Mouse (Mus musculus) liver, embryonic 11.5 days (tissue): ENCODE results near the gene Hcrtr1. TPM values are rescaled to one million over a fixed set of nuclear protein-coding genes. Genes with fewer than 3 reads are reported as not detected.

Experiments used
- ATAC-seq: fragments of 200-750 bp; cut with Nextera tagmentation; replicated peaks from 2 replicates; pipeline ENCODE4 v1.8.0; 2017; ENCODE audit warnings: moderate number of reproducible peaks, mild to moderate bottlenecking, moderate TSS enrichment, moderate library complexity; ENCODE audit not compliant: low FRiP score
- DNase-seq: peaks from one replicate; pipeline ENCODE4 v3.0.0-alpha.2; 2017; ENCODE audit warnings: low spot score
- H3K27ac ChIP-seq: fragments of 300-500 bp; sonication (generic); 2 replicates; pipeline ENCODE4 v1.5.1; 2014; ENCODE audit warnings: mild to moderate bottlenecking, low read depth, low read length, control low read depth
- H3K27me3 ChIP-seq: fragments of 300-500 bp; sonication (generic); replicated peaks from 2 replicates; pipeline ENCODE4 v1.6.1; 2014; ENCODE audit warnings: low read length, mixed read lengths; ENCODE audit not compliant: control insufficient read depth, insufficient read depth
- H3K36me3 ChIP-seq: fragments of 300-500 bp; sonication (generic); 2 replicates; pipeline ENCODE4 v1.6.1; 2014; ENCODE audit warnings: mild to moderate bottlenecking, low read length, moderate library complexity, mixed read lengths; ENCODE audit not compliant: control insufficient read depth, insufficient read depth
- H3K4me1 ChIP-seq: fragments of 300-500 bp; sonication (generic); replicated peaks from 2 replicates; pipeline ENCODE4 v1.6.1; 2014; ENCODE audit warnings: low read length, mixed read lengths; ENCODE audit not compliant: control insufficient read depth, insufficient read depth
- H3K4me2 ChIP-seq: fragments of 300-500 bp; sonication (generic); 2 replicates; pipeline ENCODE4 v1.6.1; 2014; ENCODE audit warnings: mild to moderate bottlenecking, control low read depth, moderate library complexity
- H3K4me3 ChIP-seq: fragments of 300-500 bp; sonication (generic); 2 replicates; pipeline ENCODE4 v1.5.1; 2014; ENCODE audit warnings: low read depth, low read length, control low read depth
- H3K9ac ChIP-seq: fragments of 300-500 bp; sonication (generic); 2 replicates; pipeline ENCODE4 v1.6.1; 2014; ENCODE audit warnings: low read depth, low read length, control low read depth
- H3K9me3 ChIP-seq: fragments of 300-500 bp; sonication (generic); 2 replicates; pipeline ENCODE4 v1.6.1; 2016; ENCODE audit warnings: low read length, inconsistent platforms, mixed read lengths; ENCODE audit not compliant: control insufficient read depth
- WGBS: fragments of 180-500 bp; shearing (Covaris S2); extraction: QIAGEN DNeasy Blood & Tissue Kit; methylation state at CpG from one replicate; pipeline ENCODE4 v1.1.7; 2014; 5-methylcytosine and 5-hydroxymethylcytosine counted together
- polyA plus RNA-seq: library from polyadenylated mRNA; unstranded; fragments of >200 nt; fragmentation: Nextera tagmentation; extraction: Ambion mirVana; gene quantifications from 2 replicates; pipeline ENCODE4 v1.2.1, GENCODE M21; 2014

The Hcrtr1 gene
- polyA plus RNA-seq, 1 experiment from 2014 or later, result 0.12 TPM

GRCm38 (mm10) chr4:130123020-130123419 is 16.1 kb downstream of the Hcrtr1 start:
- Histone ChIP-seq H3K4me1 (no peaks in the 10 kb centered on the region), H3K9me3 (no peaks in the 10 kb centered on the region), H3K4me3 (no peak overlapping the region), H3K27me3 (no peaks in the 10 kb centered on the region), H3K4me2 (no peak overlapping the region), H3K36me3 (peaks cover 8% of the 10 kb centered on the region; the same call in 1 of the 2 replicates), H3K9ac (no peak overlapping the region), H3K27ac (no peak overlapping the region)
- DNase-seq (no peak), ATAC-seq (no peak)
- 83% methylated on average over 5 of the region's 5 CpGs for WGBS

- H3K4me1 ChIP-seq, result no peaks in the 10 kb centered on the region
Observed at GRCm38 (mm10) chr4:130121560-130121959, 17.6 kb downstream of the Hcrtr1 start.

GRCm38 (mm10) chr4:130120752-130121151 is 18.4 kb downstream of the Hcrtr1 start:
- Histone ChIP-seq H3K27ac (no peak overlapping the region), H3K9ac (no peak overlapping the region), H3K27me3 (no peaks in the 10 kb centered on the region), H3K36me3 (peaks cover 5% of the 10 kb centered on the region; the same call in 1 of the 2 replicates), H3K4me3 (no peak overlapping the region), H3K9me3 (no peaks in the 10 kb centered on the region), H3K4me2 (no peak overlapping the region), H3K4me1 (no peaks in the 10 kb centered on the region)
- 74% methylated on average over 4 of the region's 4 CpGs for WGBS
- no peak for DNase-seq
- ATAC-seq, result no peak

More at GRCm38 (mm10) chr4:130121560-130121959, 17.6 kb downstream of the Hcrtr1 start:
- no peak overlapping the region for H3K4me3 ChIP-seq
- no peak for DNase-seq
- ATAC-seq, result no peak
- H3K9me3 ChIP-seq, result no peaks in the 10 kb centered on the region
- H3K9ac ChIP-seq, result no peak overlapping the region
- no peak overlapping the region for H3K4me2 ChIP-seq
- H3K27me3 ChIP-seq, result no peaks in the 10 kb centered on the region
- peaks cover 8% of the 10 kb centered on the region; the same call in 1 of the 2 replicates for H3K36me3 ChIP-seq
- WGBS, result 86% methylated on average over 8 of the region's 8 CpGs
- no peak overlapping the region for H3K27ac ChIP-seq

- no peak for ATAC-seq
- DNase-seq, result no peak
- Histone ChIP-seq H3K9me3 (no peaks in the 10 kb centered on the region), H3K4me2 (no peak overlapping the region), H3K36me3 (no peaks in the 10 kb centered on the region), H3K4me3 (no peak overlapping the region), H3K27ac (no peak overlapping the region), H3K27me3 (no peaks in the 10 kb centered on the region), H3K4me1 (peaks cover 13% of the 10 kb centered on the region), H3K9ac (no peak overlapping the region)
- WGBS, result 95% methylated on average over 1 of the region's 1 CpGs
Observed at GRCm38 (mm10) chr4:130112732-130113131, 26.4 kb downstream of the Hcrtr1 start.

GRCm38 (mm10) chr4:130112299-130112698 is 26.9 kb downstream of the Hcrtr1 start:
- Histone ChIP-seq H3K27me3 (no peaks in the 10 kb centered on the region), H3K4me2 (no peak overlapping the region), H3K4me1 (peaks cover 13% of the 10 kb centered on the region), H3K9ac (no peak overlapping the region), H3K27ac (no peak overlapping the region), H3K4me3 (no peak overlapping the region), H3K9me3 (no peaks in the 10 kb centered on the region), H3K36me3 (no peaks in the 10 kb centered on the region)
- 67% methylated on average over 7 of the region's 7 CpGs for WGBS
- ATAC-seq (no peak), DNase-seq (no peak)

- DNase-seq (no peak), ATAC-seq (no peak)
- Histone ChIP-seq H3K4me1 (peaks cover 13% of the 10 kb centered on the region), H3K4me3 (no peak overlapping the region), H3K4me2 (no peak overlapping the region), H3K9ac (no peak overlapping the region), H3K36me3 (no peaks in the 10 kb centered on the region), H3K27ac (no peak overlapping the region), H3K27me3 (no peaks in the 10 kb centered on the region), H3K9me3 (no peaks in the 10 kb centered on the region)
- 88% methylated on average over 7 of the region's 7 CpGs for WGBS
Observed at GRCm38 (mm10) chr4:130110091-130110490, 29.1 kb downstream of the Hcrtr1 start.

- Histone ChIP-seq H3K27me3 (no peaks in the 10 kb centered on the region), H3K9ac (no peak overlapping the region), H3K4me3 (no peak overlapping the region), H3K36me3 (no peaks in the 10 kb centered on the region), H3K9me3 (no peaks in the 10 kb centered on the region), H3K4me1 (peaks cover 13% of the 10 kb centered on the region), H3K27ac (no peak overlapping the region), H3K4me2 (no peak overlapping the region)
- no peak for ATAC-seq
- WGBS, result 87% methylated on average over 9 of the region's 9 CpGs
- no peak for DNase-seq
Observed at GRCm38 (mm10) chr4:130109666-130110065, 29.5 kb downstream of the Hcrtr1 start.

GRCm38 (mm10) chr4:130108929-130109328 is 30.2 kb downstream of the Hcrtr1 start:
- ATAC-seq (no peak), DNase-seq (no peak)
- Histone ChIP-seq H3K9me3 (peaks cover under 1% of the 10 kb centered on the region; the same call in 1 of the 2 replicates), H3K4me1 (peaks cover 13% of the 10 kb centered on the region), H3K4me2 (peak overlapping the region; percentile 82), H3K9ac (no peak overlapping the region), H3K36me3 (no peaks in the 10 kb centered on the region), H3K27ac (no peak overlapping the region), H3K4me3 (peak overlapping the region; percentile 83), H3K27me3 (no peaks in the 10 kb centered on the region)
- 74% methylated on average over 3 of the region's 3 CpGs for WGBS

- H3K9ac ChIP-seq, result peak overlapping the region; percentile 77
- peak overlapping the region; percentile 82 for H3K4me2 ChIP-seq
- no peaks in the 10 kb centered on the region for H3K36me3 ChIP-seq
- peaks cover 2% of the 10 kb centered on the region; the same call in 1 of the 2 replicates for H3K9me3 ChIP-seq
- peak; percentile 100 for DNase-seq
- H3K27me3 ChIP-seq, result no peaks in the 10 kb centered on the region
- H3K4me3 ChIP-seq, result peak overlapping the region; percentile 83
- peak; percentile 94 for ATAC-seq
- WGBS, result under 1% methylated on average over 39 of the region's 39 CpGs
- H3K27ac ChIP-seq, result peak overlapping the region; percentile 85
- peaks cover 13% of the 10 kb centered on the region for H3K4me1 ChIP-seq
Observed at GRCm38 (mm10) chr4:130107444-130108131, 31.6 kb downstream of the Hcrtr1 start.
